Mouse (Mus musculus) kidney, postnatal 36 days (tissue): ENCODE results near the gene Olfr1442.

Experiments
- DNase-seq, 2 experiments: peaks; one replicate each; pipeline ENCODE4 v3.0.0; 2021 to 2022; ENCODE audit warnings: mixed read lengths in 2 of 2

Gene Olfr1442

GRCm38 (mm10) chr19:12670139-12670538 is at the start of gene Olfr1442:
Olfr1442 (plus strand) TSS chr19:12670439.
- DNase-seq, result no peak

- DNase-seq, result peak; percentile 57 to 75
These were observed 37.1 kb upstream of the Olfr1442 start, which contains the start of gene Glyat for GRCm38 (mm10) chr19:12633176-12633575. Glyat (plus strand) TSS chr19:12633308.

GRCm38 (mm10) chr19:12634259-12634658 is 36.0 kb upstream of the Olfr1442 start:
- no peak for DNase-seq

GRCm38 (mm10) chr19:12634963-12635362 is 35.3 kb upstream of the Olfr1442 start:
- DNase-seq, result no peak

- no peak for DNase-seq
These were observed 33.4 kb upstream of the Olfr1442 start for GRCm38 (mm10) chr19:12636863-12637262.

GRCm38 (mm10) chr19:12638049-12638448 is 32.2 kb upstream of the Olfr1442 start:
- DNase-seq, result peak in 1 of 2 experiments; percentile 33

GRCm38 (mm10) chr19:12649511-12649910 is 20.7 kb upstream of the Olfr1442 start:
- DNase-seq, result no peak

GRCm38 (mm10) chr19:12666156-12666555 is 4.1 kb upstream of the Olfr1442 start:
- no peak for DNase-seq

GRCm38 (mm10) chr19:12668601-12669000 is 1.6 kb upstream of the Olfr1442 start:
- DNase-seq, result peak in 1 of 2 experiments; percentile 24

- no peak for DNase-seq
These were observed 812 bp downstream of the Olfr1442 start for GRCm38 (mm10) chr19:12671051-12671450.

GRCm38 (mm10) chr19:12677812-12678211 is 7.6 kb downstream of the Olfr1442 start, which contains the start of gene Olfr1443:
Olfr1443 (plus strand) TSS chr19:12678112.
- DNase-seq, result no peak

GRCm38 (mm10) chr19:12684638-12685037 is 14.4 kb downstream of the Olfr1442 start:
- peak in 1 of 2 experiments; percentile 65 for DNase-seq

GRCm38 (mm10) chr19:12685231-12685630 is 15.0 kb downstream of the Olfr1442 start:
- DNase-seq, result peak in 1 of 2 experiments; percentile 36

- peak in 1 of 2 experiments; percentile 73 for DNase-seq
These were observed 25.4 kb downstream of the Olfr1442 start, which contains the start of gene Keg1 for GRCm38 (mm10) chr19:12695590-12695989. Keg1 (plus strand) TSS chr19:12695786.

- DNase-seq, result no peak
These were observed 26.0 kb downstream of the Olfr1442 start for GRCm38 (mm10) chr19:12696221-12696620.

GRCm38 (mm10) chr19:12708458-12708857 is 38.2 kb downstream of the Olfr1442 start:
- DNase-seq, result peak in 1 of 2 experiments; percentile 45

- no peak for DNase-seq
These were observed 38.7 kb downstream of the Olfr1442 start for GRCm38 (mm10) chr19:12708986-12709385.

- no peak for DNase-seq
These were observed 49.0 kb downstream of the Olfr1442 start for GRCm38 (mm10) chr19:12719189-12719588.

GRCm38 (mm10) chr19:12720463-12720862 is 50.2 kb downstream of the Olfr1442 start:
- DNase-seq, result peak in 1 of 2 experiments; percentile 56

- peak in 1 of 2 experiments; percentile 60 for DNase-seq
These were observed 50.7 kb downstream of the Olfr1442 start for GRCm38 (mm10) chr19:12720919-12721318.

GRCm38 (mm10) chr19:12721596-12721995 is 51.4 kb downstream of the Olfr1442 start:
- peak in 1 of 2 experiments; percentile 46 for DNase-seq

- DNase-seq, result peak; percentile 50 to 85
These were observed 52.1 kb downstream of the Olfr1442 start for GRCm38 (mm10) chr19:12722308-12722707.

GRCm38 (mm10) chr19:12725851-12726250 is 55.6 kb downstream of the Olfr1442 start:
- DNase-seq, result no peak
